Mouse (Mus musculus): ENCODE measurements around the gene 4922502D21Rik.
"Not testable (repeated sequence)": the region's sequence is repeated elsewhere in the genome, so short reads cannot be mapped to it uniquely, and the experiment has no call there.

Gene 4922502D21Rik

GRCm38 (mm10) chr6:129331610-129332009 lies at the start of gene 4922502D21Rik:
TSS of gene 4922502D21Rik (minus strand) at chr6:129331796.
- DNase-seq (ENCODE audit: low spot score) = no peak

DNA sequence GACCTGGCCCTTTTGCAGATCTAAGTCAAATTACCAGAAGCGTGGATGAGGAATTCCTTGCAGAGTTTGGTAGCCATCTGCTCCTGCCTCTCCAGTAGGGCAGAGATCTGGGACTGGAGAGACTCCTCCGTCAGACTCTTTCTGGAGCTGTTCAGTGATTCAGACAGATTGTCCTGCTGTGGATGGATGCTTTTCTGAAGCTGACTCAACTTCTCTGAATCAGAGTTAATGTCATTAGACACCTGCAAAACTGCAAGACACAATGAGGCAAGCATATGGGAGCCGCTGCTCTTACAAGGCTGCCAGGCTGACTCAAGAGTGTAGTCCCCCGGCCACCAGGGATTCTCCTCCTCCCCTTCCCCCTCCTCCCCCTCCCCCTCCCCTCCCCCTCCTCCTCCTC lies 48.9 kb upstream of the 4922502D21Rik start:
- no peak for DNase-seq (ENCODE audit: low spot score)

DNA sequence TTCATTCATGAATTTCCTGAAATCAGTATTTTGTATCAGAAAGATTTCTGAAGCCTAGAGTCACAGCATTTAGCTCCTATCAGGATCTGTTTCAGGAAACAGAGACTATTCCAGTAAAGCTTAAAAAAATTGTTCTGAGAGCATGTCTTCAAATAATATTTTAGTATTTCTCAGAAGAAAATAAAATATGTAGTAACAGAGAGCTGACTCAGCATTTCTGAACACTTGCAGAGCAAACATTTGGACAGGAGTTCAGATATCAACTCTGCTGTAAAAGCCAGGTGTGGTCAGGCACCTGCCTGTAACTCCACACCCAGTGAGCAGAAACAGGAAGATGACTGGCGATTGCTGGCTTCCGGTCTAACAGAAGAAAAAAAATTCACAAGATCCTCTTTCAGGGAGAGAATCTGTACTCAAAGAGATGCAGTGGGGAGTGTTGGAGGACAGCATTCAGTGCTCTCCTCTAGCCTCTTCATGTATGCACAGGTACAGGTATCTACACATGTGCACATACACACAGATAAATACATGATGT lies 43.4 kb upstream of the 4922502D21Rik start:
- no peak for DNase-seq (ENCODE audit: low spot score)

GRCm38 (mm10) chr6:129369374-129370132 lies 38.0 kb upstream of the 4922502D21Rik start:
- no peak for DNase-seq (ENCODE audit: low spot score)

GRCm38 (mm10) chr6:129365959-129366359 lies 34.4 kb upstream of the 4922502D21Rik start:
- peak; percentile 32 for DNase-seq (ENCODE audit: low spot score)

DNA sequence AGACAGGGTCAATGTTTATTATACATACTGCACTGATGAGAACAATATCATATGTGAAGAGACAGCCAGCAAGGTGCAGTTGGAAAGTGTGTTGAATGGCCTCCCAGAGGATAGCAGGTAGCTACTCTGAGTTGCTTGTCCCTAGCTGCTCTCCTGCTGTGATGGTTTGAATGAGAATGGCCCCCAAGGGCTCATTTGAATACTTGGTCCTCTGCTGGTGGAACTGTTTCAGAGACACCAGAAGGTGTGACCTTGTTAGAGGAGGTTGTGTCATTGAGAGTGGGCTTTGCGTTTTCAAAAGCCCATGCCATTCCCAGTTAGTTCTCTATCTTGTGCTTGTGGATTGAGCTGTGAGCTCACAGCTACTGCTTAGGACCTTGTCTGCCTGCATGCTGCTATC lies 32.3 kb upstream of the 4922502D21Rik start:
- DNase-seq (ENCODE audit: low spot score) = no peak

- DNase-seq (ENCODE audit: low spot score) = no peak
These were observed 27.9 kb upstream of the 4922502D21Rik start for GRCm38 (mm10) chr6:129359515-129359914.

- no peak for DNase-seq (ENCODE audit: low spot score)
These were observed 24.8 kb upstream of the 4922502D21Rik start for GRCm38 (mm10) chr6:129356430-129356829.

- DNase-seq (ENCODE audit: low spot score) = no peak
These were observed 24.2 kb upstream of the 4922502D21Rik start for GRCm38 (mm10) chr6:129355774-129356173.

GRCm38 (mm10) chr6:129351091-129351490 lies 19.5 kb upstream of the 4922502D21Rik start:
- no peak for DNase-seq (ENCODE audit: low spot score)

- no peak for DNase-seq (ENCODE audit: low spot score)
These were observed 18.1 kb upstream of the 4922502D21Rik start for GRCm38 (mm10) chr6:129349524-129350352.

GRCm38 (mm10) chr6:129344408-129344807 lies 12.8 kb upstream of the 4922502D21Rik start:
- no peak for DNase-seq (ENCODE audit: low spot score)

- DNase-seq (ENCODE audit: low spot score) = not testable (repeated sequence)
These were observed 10.8 kb upstream of the 4922502D21Rik start, which contains the start of gene Clec12a for GRCm38 (mm10) chr6:129342391-129342790. TSS of gene Clec12a (plus strand) at chr6:129342691.

- no peak for DNase-seq (ENCODE audit: low spot score)
These were observed 6.2 kb upstream of the 4922502D21Rik start for GRCm38 (mm10) chr6:129337751-129338150.

GRCm38 (mm10) chr6:129333674-129334078 lies 2.1 kb upstream of the 4922502D21Rik start:
- DNase-seq (ENCODE audit: low spot score) = peak; percentile 20

DNA sequence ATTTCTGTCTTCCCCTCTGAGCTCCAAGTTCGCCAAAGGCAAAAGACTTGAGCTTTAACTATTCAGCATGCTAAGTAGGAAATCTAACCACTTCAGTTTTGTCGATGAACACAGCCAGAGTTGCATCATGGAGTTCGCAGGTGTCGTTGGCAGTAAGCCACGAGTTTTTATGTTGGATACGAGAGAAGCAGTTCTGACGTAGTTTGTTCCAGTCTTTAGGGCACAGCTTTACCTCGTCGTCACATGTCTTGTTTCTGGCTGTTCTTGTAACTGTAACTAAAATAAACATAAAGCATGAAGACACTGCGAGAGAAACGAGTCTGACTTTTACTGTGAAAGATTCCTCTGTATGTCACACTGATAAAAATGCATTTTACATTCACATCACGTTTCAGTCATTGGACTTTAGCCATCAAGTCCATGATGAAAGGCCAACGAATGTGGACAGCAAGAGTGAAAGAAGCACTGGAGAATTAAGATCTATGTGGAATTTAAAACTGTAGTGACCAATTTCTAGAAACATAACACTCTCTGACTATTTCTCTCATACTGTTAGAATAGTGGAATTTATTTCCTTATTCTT lies 4.9 kb downstream of the 4922502D21Rik start:
- DNase-seq (ENCODE audit: low spot score) = no peak

DNA sequence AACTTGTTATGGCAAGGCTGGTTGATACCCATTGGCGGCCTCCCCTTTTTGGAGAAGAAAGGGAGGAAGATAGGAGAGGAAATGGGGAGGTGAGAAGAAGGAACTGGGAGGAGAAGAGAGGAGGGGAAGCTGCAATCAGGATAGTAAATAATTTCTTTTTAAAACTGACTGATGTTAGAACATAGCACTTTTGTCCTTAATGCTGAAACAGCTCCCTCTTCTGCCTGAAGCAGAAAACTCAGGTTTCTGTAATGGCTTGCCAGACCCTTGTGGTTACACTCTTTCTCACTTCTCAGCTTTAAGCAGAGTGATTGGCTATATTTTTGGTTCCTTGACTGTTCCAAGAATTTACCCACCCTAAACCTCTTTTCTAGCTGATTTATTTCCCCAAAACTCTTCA lies 5.6 kb downstream of the 4922502D21Rik start:
- DNase-seq (ENCODE audit: low spot score) = no peak

DNA sequence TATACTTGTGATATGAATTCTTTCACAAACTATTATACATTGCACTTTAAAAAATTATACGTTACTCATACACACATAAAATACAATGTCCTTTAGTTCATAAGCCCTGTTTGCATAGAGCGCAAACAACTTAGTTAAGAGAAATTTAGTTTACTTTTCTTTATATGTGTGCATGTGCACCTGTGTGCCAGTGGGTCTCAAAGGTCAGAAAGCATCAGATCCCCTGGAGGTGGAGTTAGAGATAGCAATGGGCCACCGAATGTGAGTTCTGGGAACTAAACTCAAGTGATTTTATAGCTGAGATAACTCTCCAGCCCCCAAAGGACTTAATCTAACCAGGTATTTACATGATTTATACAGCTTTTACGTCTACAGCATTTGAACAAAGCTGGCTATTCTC lies 12.3 kb downstream of the 4922502D21Rik start:
- DNase-seq (ENCODE audit: low spot score) = no peak

DNA sequence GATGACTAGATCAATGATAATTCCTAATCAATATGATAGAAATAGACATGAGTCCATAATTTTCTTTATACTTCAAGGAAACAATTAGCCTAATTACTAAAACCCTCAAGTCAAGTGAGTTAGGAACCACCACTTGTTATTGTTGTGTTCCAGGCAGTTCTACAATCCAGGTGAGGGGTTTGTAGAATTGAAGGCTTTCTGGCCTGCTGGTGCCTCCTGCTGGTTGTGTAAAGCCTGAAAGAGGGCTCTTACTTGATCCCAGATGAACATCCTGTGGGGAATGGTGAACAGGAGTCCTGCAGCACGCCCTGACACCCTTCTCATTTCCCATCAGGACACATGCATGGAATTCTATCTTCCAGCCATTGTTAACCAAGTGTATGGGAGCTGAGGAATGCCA lies 13.2 kb downstream of the 4922502D21Rik start:
- DNase-seq (ENCODE audit: low spot score) = no peak

DNA sequence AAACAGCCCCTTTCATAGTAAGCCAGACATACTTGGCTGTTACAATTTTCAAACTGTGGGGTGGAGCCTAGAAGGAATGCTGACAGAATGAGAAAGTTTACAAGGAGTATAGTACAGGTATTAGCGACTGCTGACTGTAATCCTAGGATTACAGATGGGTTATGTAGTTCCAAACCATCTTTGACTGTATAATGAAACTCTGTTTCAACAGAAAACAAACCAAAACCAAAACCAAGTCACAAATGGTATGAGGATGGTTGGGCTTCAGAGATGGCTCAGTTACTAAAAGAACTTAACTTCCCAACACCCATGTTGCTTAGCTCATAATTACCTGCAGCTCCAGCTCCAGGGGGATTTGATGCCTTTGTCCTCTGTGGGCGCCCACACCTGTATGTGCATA lies 15.1 kb downstream of the 4922502D21Rik start:
- DNase-seq (ENCODE audit: low spot score) = no peak

DNA sequence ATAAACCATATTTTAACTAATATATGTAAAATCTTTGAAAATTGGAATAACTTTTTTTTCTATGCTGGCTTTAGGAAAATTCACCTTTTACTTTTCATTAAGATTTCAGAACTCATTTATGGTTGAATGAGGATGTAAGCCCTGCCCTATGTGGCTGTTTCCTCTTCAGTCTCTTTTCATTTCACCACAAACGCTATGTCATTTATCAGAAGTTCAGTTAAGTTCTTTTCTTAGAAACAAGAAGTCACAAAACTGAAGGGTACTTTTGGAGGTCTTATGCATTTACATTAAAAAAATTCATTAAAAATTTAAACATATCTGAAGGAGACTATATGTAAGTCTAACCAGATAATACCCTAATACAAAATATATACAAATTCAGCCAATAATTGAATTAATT lies 15.9 kb downstream of the 4922502D21Rik start:
- no peak for DNase-seq (ENCODE audit: low spot score)

- no peak for DNase-seq (ENCODE audit: low spot score)
These were observed 16.9 kb downstream of the 4922502D21Rik start for GRCm38 (mm10) chr6:129314655-129315168.
